Mouse (Mus musculus) C2C12 (cell line): Measurements from ENCODE around the gene Kcnc4. TPM values are rescaled to one million over a fixed set of nuclear protein-coding genes. Genes with fewer than 3 reads are reported as not detected.

Experiments
- H3K27me3 ChIP-seq: one replicate; pipeline ENCODE4 v1.6.1; 2011; ENCODE audit not compliant: control insufficient read depth, insufficient read depth, insufficient read length
- H3K36me3 ChIP-seq: one replicate; pipeline ENCODE4 v1.6.1; 2011; ENCODE audit not compliant: control insufficient read depth, insufficient read depth
- H3K4me3 ChIP-seq: one replicate; pipeline ENCODE4 v1.5.1; 2011; ENCODE audit warnings: mild to moderate bottlenecking, control low read depth; ENCODE audit not compliant: poor library complexity, insufficient read depth, severe bottlenecking
- H3K79me2 ChIP-seq: one replicate; pipeline ENCODE4 v1.6.1; 2011; ENCODE audit not compliant: control insufficient read depth, insufficient read depth
- H3K79me3 ChIP-seq: one replicate; pipeline ENCODE4 v1.6.1; 2011; ENCODE audit warnings: low read depth, control low read depth
- H3ac ChIP-seq: one replicate; pipeline ENCODE3; 2011; ENCODE audit warnings: low read depth; ENCODE audit not compliant: control insufficient read depth, insufficient read length
- CEBPB ChIP-seq: IDR thresholded peaks from one replicate; pipeline ENCODE4 v1.6.1; 2011; ENCODE audit warnings: low read depth, mild to moderate bottlenecking, control low read depth, moderate library complexity
- CTCF ChIP-seq: IDR thresholded peaks from one replicate; pipeline ENCODE4 v1.5.1; 2011; ENCODE audit not compliant: control insufficient read depth, insufficient read depth, insufficient read length
- FOSL1 ChIP-seq: IDR thresholded peaks from one replicate; pipeline ENCODE4 v1.8.0; 2011; ENCODE audit warnings: mild to moderate bottlenecking, low read length; ENCODE audit not compliant: poor library complexity, insufficient read depth, severe bottlenecking
- MAX ChIP-seq: IDR thresholded peaks from one replicate; pipeline ENCODE4 v1.6.1; 2011; ENCODE audit warnings: mild to moderate bottlenecking, control low read depth
- MYOD1 ChIP-seq: IDR thresholded peaks from one replicate; pipeline ENCODE4 v1.6.1; 2011; ENCODE audit warnings: low read depth; ENCODE audit not compliant: control insufficient read depth, insufficient read length
- MYOG ChIP-seq: IDR thresholded peaks from one replicate; pipeline ENCODE4 v1.6.1; 2011; ENCODE audit not compliant: control insufficient read depth, insufficient read length; ENCODE audit errors: extremely low read depth
- USF1 ChIP-seq: IDR thresholded peaks from one replicate; pipeline ENCODE4 v1.6.1; 2011; ENCODE audit warnings: low read depth, mild to moderate bottlenecking, control low read depth, moderate library complexity
- polyA plus RNA-seq: library from polyadenylated mRNA; unstranded; fragments of >200 nt; fragmentation: generic; extraction: Trizol; gene quantifications from one replicate; pipeline ENCODE4 v1.2.1, GENCODE M21; 2012; ENCODE audit warnings: missing spikeins

Kcnc4 gene
- polyA plus RNA-seq, 1 experiment = not detected

DNA sequence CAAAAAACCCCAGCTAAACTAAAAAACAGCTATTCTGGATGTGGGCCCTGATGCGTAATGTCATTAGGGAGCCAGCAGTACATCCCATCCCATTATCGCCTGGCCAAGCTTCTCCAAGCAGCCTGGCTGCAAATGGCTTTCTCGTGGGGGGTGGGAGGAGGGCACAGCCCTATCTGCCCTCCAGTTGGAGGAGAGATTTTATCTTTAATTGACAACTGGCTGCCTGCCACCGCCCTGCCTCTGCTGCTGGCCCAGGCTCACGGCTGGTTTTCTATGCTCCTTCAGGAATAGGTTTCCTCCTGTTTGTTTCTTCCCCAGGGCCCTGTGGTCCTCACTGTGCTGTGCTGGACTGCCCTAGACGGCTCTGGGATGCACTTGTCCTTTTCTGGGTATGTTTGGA is 22.9 kb downstream of the Kcnc4 start:
- Histone ChIP-seq H3K79me3 (no peaks in the 10 kb centered on the region), H3K36me3 (no peaks in the 10 kb centered on the region), H3K4me3 (no peak overlapping the region), H3K27me3 (peaks cover 62% of the 10 kb centered on the region), H3K79me2 (no peaks in the 10 kb centered on the region), H3ac (no peak overlapping the region)
- TF ChIP-seq MYOG (no peak), MYOD1 (no peak), CTCF (no peak), MAX (no peak), CEBPB (no peak), USF1 (no peak), FOSL1 (no peak)

DNA sequence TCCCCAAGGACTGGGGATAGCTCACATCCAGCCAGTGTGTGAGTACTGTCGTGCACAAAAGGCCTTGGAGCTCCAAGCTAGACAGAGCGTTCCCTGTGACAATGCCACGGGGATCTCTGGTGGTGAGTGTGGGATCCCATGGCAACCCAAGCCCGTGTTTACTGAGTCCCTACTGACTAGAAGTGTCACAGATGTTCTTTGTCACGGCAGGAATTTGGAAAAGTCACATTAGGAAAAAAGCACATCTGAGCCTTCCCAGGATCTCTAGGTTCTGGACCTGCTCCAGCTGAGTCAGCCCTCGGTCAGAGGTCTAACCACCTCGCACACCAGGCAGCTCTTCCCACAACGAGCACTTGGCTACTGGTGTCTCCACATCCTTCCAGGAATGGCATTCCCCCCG is 25.7 kb downstream of the Kcnc4 start:
- peaks cover 63% of the 10 kb centered on the region for H3K27me3 ChIP-seq
- H3K36me3 ChIP-seq = no peaks in the 10 kb centered on the region
- no peaks in the 10 kb centered on the region for H3K79me2 ChIP-seq
- no peak overlapping the region for H3K4me3 ChIP-seq
- H3K79me3 ChIP-seq = no peaks in the 10 kb centered on the region
- H3ac ChIP-seq = no peak overlapping the region
- TF ChIP-seq FOSL1 (no peak), MAX (no peak), CEBPB (no peak), MYOG (no peak), MYOD1 (no peak), CTCF (no peak), USF1 (no peak)

DNA sequence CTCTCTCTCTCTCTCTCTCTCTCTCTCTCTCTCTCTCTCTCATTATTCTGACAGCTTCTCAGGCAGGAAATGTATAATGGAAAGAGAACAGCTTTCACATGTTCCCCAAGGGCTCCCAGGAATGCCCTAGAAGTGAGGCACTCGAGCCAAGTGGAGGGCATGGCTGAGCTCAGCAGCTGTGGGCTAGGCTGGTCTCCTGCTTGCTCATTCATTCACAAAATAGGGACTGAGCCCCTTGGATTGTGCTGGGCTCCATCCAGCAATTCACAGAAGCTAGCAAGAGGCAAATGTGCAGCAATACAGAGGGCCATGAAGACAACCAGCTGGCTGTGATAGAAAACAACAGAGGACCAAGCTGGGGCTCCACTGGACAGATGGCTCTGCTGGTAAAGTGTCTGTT is 28.1 kb downstream of the Kcnc4 start:
- TF ChIP-seq FOSL1 (no peak), CTCF (no peak), MYOG (no peak), MAX (no peak), MYOD1 (no peak), USF1 (no peak)
- no peaks in the 10 kb centered on the region for H3K36me3 ChIP-seq
- no peaks in the 10 kb centered on the region for H3K79me3 ChIP-seq
- no peak overlapping the region for H3ac ChIP-seq
- H3K27me3 ChIP-seq = peaks cover 65% of the 10 kb centered on the region
- no peaks in the 10 kb centered on the region for H3K79me2 ChIP-seq
- no peak overlapping the region for H3K4me3 ChIP-seq

DNA sequence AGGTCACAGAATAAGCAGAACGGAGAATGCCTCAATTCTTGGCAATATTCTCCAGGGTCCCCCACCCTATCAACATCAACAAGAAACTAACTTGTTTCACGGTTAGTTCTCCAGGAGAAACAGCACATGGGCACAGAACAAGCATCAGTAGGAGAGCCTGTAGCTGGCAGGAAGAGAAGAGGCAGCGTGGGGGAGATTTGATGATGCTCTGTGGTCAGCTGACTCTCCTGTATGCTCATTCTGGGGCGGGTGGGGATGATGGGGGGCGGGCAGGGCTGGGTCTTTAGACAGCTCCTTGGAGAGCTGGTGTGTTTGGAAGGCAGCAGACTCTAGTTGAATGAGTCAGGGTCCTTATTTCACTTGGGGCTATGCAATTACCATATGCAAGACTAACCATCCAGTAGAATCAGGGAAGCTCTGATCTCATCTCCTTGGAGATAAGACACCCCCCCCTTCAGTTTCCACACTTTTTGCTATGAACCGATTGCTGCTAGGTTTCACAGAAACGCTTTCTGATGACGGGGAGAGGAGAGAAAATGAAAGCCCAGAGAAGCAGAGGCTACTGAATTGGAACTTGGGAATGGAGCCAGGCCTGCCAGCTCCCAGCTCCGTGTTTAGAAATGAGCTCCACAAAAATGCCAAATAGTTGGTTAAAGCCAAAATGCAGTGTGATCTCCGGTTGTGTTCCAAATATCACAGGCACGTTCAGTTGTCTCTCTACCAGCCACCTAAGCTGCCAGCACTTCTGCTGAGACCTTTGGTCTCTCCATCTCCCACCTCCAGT is 34.9 kb downstream of the Kcnc4 start:
- no peak for TF ChIP-seq MYOD1
- Histone ChIP-seq H3K79me3 (no peaks in the 10 kb centered on the region), H3K79me2 (no peaks in the 10 kb centered on the region), H3K36me3 (no peaks in the 10 kb centered on the region), H3K27me3 (peaks cover 48% of the 10 kb centered on the region), H3K4me3 (no peak overlapping the region), H3ac (no peak overlapping the region)

DNA sequence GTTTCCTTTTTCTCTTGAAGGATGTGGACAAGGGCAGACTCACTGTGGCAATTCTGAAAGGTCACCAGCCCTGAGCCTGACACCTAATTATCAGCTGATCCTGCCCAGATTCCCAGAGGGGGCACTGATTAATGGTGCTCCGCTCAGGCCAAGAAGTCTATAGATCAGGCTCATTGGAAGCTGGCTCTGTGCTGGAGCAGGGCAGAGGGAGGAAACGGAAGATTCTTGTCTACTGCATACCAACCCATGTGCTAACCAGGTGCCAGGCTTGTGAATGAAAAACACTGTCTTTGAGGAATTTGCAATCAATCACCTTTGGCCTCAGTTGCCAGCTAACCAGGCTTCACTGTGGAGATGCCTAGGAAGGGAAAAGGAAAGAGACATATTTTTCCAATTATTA is 39.2 kb downstream of the Kcnc4 start:
- TF ChIP-seq CTCF = no peak
- TF ChIP-seq FOSL1 = no peak
- no peak for TF ChIP-seq USF1
- no peak for TF ChIP-seq MYOG
- TF ChIP-seq MAX = no peak
- no peak for TF ChIP-seq MYOD1
- no peak overlapping the region for H3ac ChIP-seq
- no peaks in the 10 kb centered on the region for H3K79me3 ChIP-seq
- peaks cover 41% of the 10 kb centered on the region for H3K27me3 ChIP-seq
- H3K36me3 ChIP-seq = no peaks in the 10 kb centered on the region
- no peaks in the 10 kb centered on the region for H3K79me2 ChIP-seq
- no peak overlapping the region for H3K4me3 ChIP-seq

DNA sequence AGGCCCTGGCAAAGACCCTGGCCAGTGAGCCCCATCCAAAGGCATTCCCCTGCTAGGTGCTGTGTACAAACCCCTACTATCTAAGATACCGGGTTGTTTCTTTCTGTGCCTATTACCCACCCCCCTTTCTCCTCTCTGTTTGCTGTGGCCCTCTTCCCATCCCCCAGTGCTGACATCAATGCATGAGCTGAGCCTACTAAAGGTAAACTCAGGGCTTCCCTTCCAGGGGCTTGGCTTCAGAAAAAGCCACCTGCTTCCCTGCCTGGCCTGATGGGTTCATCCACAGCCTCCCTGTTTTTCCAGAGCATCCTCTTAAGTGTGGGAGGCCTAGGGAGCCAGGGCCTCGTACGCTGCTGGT is 42.1 kb downstream of the Kcnc4 start:
- H3K79me3 ChIP-seq = no peaks in the 10 kb centered on the region
- no peak overlapping the region for H3ac ChIP-seq
- H3K79me2 ChIP-seq = no peaks in the 10 kb centered on the region
- TF ChIP-seq USF1 = no peak
- no peak for TF ChIP-seq MAX
- no peak for TF ChIP-seq CEBPB
- H3K4me3 ChIP-seq = no peak overlapping the region
- H3K36me3 ChIP-seq = no peaks in the 10 kb centered on the region
- peaks cover 41% of the 10 kb centered on the region for H3K27me3 ChIP-seq
